Mouse (Mus musculus): ENCODE measurements around the gene Smbd1. TPM values are rescaled to one million over a fixed set of nuclear protein-coding genes. Genes with fewer than 3 reads are reported as not detected.

Smbd1 gene
- polyA plus RNA-seq (2015; fragmentation: Nextera tagmentation; extraction: Ambion mirVana): not detected in 2 replicates

DNA sequence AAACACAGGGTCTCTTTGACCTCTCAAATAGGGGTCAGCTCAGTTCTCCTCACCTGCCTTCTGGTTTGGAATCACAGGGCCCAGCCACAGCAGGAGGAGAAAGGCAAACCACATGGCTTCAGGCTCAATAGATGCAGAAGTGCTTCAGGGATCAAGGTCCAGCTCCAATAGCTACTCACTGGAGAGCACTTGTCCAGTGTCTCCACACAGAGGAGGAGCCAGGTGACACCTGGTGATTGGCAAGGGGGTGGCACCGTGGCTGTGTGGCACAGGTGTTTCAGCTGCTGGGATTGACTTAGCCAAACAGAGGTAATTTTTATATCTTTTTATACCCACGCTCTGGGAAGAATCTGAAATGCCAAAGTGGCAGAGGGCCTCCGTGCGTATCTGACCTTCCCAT, at the start of gene Smbd1:
Gene Smbd1, minus strand, starts transcription at position 157 of the 400 bp plus-strand sequence.

DNA sequence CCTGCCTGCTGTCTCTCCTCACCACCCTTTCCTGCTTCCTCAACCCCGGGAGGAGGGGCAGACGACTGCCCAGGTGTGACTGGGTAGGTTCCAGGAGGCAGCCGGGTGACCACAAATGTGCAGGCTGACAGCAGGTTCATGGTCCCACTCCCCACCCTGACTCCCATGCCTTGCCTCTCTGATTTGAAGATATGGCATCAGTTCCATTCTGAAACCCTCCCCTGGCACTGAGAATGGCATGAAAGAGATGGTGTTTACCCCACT, 12.9 kb downstream of the Smbd1 start, which contains the start of gene Muc20:
Gene Muc20, minus strand, starts transcription at position 10 of the 264 bp plus-strand sequence.

Other genes with a start within 250 kb of the Smbd1 start
- gene Tfrc, start 201.6 kb downstream of the Smbd1 start, polyA plus RNA-seq (2015; fragmentation: Nextera tagmentation; extraction: Ambion mirVana): 10.1 and 17.2 TPM in 2 replicates
- gene Tnk2, start 166.6 kb downstream of the Smbd1 start, polyA plus RNA-seq (2015; fragmentation: Nextera tagmentation; extraction: Ambion mirVana): 6.7 and 7.7 TPM in 2 replicates
- gene Muc4, start 74.6 kb downstream of the Smbd1 start, polyA plus RNA-seq (2015; fragmentation: Nextera tagmentation; extraction: Ambion mirVana): 0.17 TPM in 1 of 2 replicates, not detected in the other
- gene Muc20, start 13.0 kb downstream of the Smbd1 start, polyA plus RNA-seq (2015; fragmentation: Nextera tagmentation; extraction: Ambion mirVana): 0.08 and 0.58 TPM in 2 replicates
- 72.0 and 94.7 TPM in 2 replicates for gene Fyttd1, start 67.0 kb upstream of the Smbd1 start, polyA plus RNA-seq (2015; fragmentation: Nextera tagmentation; extraction: Ambion mirVana)
- gene Rubcn, start 67.3 kb upstream of the Smbd1 start, polyA plus RNA-seq (2015; fragmentation: Nextera tagmentation; extraction: Ambion mirVana): 9.4 and 12.3 TPM in 2 replicates
- gene Lrch3, start 103.6 kb upstream of the Smbd1 start, polyA plus RNA-seq (2015; fragmentation: Nextera tagmentation; extraction: Ambion mirVana): 11.2 and 11.7 TPM in 2 replicates
- gene Iqcg, start 245.7 kb upstream of the Smbd1 start, polyA plus RNA-seq (2015; fragmentation: Nextera tagmentation; extraction: Ambion mirVana): 1.8 and 2.1 TPM in 2 replicates
- 1,430 and 2,258 TPM in 2 replicates for gene Rpl35a, start 246.0 kb upstream of the Smbd1 start, polyA plus RNA-seq (2015; fragmentation: Nextera tagmentation; extraction: Ambion mirVana)

All from adrenal gland, postnatal 0 days (tissue).